Mouse (Mus musculus): ENCODE data around the gene Il9. TPM values are rescaled to one million over a fixed set of nuclear protein-coding genes. Genes with fewer than 3 reads are reported as not detected.

Gene Il9
- polyA plus RNA-seq, 1 experiment, result not detected

DNA sequence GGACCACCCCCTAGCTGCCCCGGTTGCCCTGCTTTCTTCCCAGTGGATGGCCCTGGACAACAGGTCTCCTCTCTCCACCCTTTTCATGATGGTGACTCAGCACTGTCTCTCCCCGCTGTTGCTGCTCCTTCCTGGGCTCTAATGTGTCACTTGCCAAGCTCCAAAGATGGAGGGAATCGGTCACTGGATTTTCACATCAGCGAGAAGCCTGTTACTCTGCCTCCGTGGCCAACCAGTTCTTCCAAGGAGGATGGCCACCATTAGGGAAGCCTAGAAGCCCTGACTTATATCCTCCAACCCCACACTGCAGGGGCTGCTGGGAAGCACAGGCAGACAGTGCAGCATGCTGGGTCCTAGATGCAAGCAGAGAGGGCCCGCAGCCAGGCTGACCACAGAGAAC is 10.8 kb downstream of the Il9 start:
- no peak overlapping the region for H3K9ac ChIP-seq (ENCODE audit: low read depth, poor library complexity, severe bottlenecking)
- no peaks in the 10 kb centered on the region for H3K4me1 ChIP-seq (ENCODE audit: control insufficient read depth, insufficient read depth, low read length)
- TF ChIP-seq POLR2A (IDR thresholded peaks at IDR 0.05; ENCODE audit: insufficient read depth, low read length) (no peak), EP300 (IDR thresholded peaks at IDR 0.05; ENCODE audit: insufficient read depth, low read depth, low read length) (no peak), CTCF (IDR thresholded peaks at IDR 0.05; ENCODE audit: low read depth, low read length) (no peak)
- no peaks in the 10 kb centered on the region for H3K9me3 ChIP-seq (replicated peaks; ENCODE audit: control insufficient read depth, insufficient read depth, low read length, poor library complexity, severe bottlenecking)
- H3K4me3 ChIP-seq (ENCODE audit: low read depth, low read length), result no peak overlapping the region
- H3K27ac ChIP-seq (ENCODE audit: insufficient read depth, low read length), result no peak overlapping the region
- H3K27me3 ChIP-seq (ENCODE audit: control insufficient read depth, insufficient read depth, low read length, poor library complexity, severe bottlenecking), result no peaks in the 10 kb centered on the region
- H3K36me3 ChIP-seq (ENCODE audit: control insufficient read depth, insufficient read depth, low read length, poor library complexity, severe bottlenecking), result no peaks in the 10 kb centered on the region

DNA sequence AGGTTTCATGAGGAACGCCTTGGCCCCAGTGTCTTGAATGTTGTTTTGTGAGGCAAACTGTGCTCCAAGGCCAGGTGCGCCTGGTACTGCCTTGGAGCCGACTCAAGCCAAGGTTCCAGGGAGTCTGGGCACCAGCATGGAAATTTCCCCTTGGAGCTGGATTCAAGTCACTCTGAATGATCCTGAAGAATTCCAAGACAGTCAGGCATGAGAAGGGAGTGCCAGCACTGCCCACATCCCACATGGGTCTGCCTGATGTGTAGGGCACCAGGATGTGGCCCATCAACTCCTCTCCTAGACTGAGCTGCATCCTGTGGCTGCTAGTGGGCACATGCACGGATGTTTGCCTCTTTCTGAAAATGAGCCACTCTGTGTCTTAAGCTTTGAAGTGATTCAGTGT is 13.5 kb downstream of the Il9 start:
- Histone ChIP-seq H3K36me3 (ENCODE audit: control insufficient read depth, insufficient read depth, low read length, poor library complexity, severe bottlenecking) (no peaks in the 10 kb centered on the region), H3K4me1 (ENCODE audit: control insufficient read depth, insufficient read depth, low read length) (no peaks in the 10 kb centered on the region), H3K9ac (ENCODE audit: low read depth, poor library complexity, severe bottlenecking) (no peak overlapping the region), H3K4me3 (ENCODE audit: low read depth, low read length) (no peak overlapping the region), H3K9me3 (replicated peaks; ENCODE audit: control insufficient read depth, insufficient read depth, low read length, poor library complexity, severe bottlenecking) (no peaks in the 10 kb centered on the region), H3K27ac (ENCODE audit: insufficient read depth, low read length) (no peak overlapping the region), H3K27me3 (ENCODE audit: control insufficient read depth, insufficient read depth, low read length, poor library complexity, severe bottlenecking) (no peaks in the 10 kb centered on the region)
- TF ChIP-seq CTCF (IDR thresholded peaks at IDR 0.05; ENCODE audit: low read depth, low read length), result no peak
- TF ChIP-seq EP300 (IDR thresholded peaks at IDR 0.05; ENCODE audit: insufficient read depth, low read depth, low read length), result no peak
- no peak for TF ChIP-seq POLR2A (IDR thresholded peaks at IDR 0.05; ENCODE audit: insufficient read depth, low read length)

DNA sequence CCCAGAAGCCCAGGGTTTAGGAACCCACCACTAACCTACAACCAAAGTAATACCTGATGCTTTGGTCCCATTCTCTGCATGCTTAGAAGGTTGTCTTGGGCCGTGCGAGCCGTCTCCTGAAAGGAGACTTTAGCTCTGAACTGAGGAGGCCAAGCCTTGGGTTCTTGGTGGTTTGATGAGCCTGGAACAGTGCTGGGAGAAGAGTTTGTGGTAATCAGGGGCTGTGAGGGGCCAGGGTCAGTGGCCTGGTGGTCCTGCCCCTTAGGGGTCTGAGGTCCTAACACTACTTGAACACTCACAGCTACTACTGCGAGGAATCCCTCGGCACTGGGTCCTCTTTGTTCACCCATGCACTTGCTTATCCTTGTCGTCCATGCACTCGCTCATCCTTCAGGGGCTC is 14.3 kb downstream of the Il9 start:
- TF ChIP-seq EP300 (IDR thresholded peaks at IDR 0.05; ENCODE audit: insufficient read depth, low read depth, low read length) (no peak), CTCF (IDR thresholded peaks at IDR 0.05; ENCODE audit: low read depth, low read length) (no peak), POLR2A (IDR thresholded peaks at IDR 0.05; ENCODE audit: insufficient read depth, low read length) (no peak)
- H3K36me3 ChIP-seq (ENCODE audit: control insufficient read depth, insufficient read depth, low read length, poor library complexity, severe bottlenecking), result no peaks in the 10 kb centered on the region
- no peaks in the 10 kb centered on the region for H3K4me1 ChIP-seq (ENCODE audit: control insufficient read depth, insufficient read depth, low read length)
- no peaks in the 10 kb centered on the region for H3K27me3 ChIP-seq (ENCODE audit: control insufficient read depth, insufficient read depth, low read length, poor library complexity, severe bottlenecking)
- no peaks in the 10 kb centered on the region for H3K9me3 ChIP-seq (replicated peaks; ENCODE audit: control insufficient read depth, insufficient read depth, low read length, poor library complexity, severe bottlenecking)
- H3K4me3 ChIP-seq (ENCODE audit: low read depth, low read length), result no peak overlapping the region
- no peak overlapping the region for H3K9ac ChIP-seq (ENCODE audit: low read depth, poor library complexity, severe bottlenecking)
- H3K27ac ChIP-seq (ENCODE audit: insufficient read depth, low read length), result no peak overlapping the region

DNA sequence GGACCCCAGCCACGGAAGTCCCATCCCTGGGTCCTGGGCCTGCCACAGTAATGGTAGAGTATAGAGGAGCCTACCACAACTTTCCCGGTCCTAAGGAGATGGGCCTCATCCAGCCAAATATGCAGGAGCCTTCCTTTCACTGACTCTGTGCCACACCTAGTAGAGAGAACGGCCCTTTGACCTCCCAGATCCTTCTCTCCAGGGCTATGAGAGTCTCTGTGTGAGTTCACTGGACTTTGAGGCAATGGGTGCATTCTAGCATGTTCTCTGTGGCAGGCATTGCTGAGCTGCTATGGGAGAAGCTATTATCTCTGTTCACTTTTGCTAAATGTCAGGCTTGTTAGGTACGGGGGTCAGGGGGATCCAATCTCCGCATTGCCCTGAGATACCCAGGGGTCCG is 18.3 kb downstream of the Il9 start:
- Histone ChIP-seq H3K27me3 (ENCODE audit: control insufficient read depth, insufficient read depth, low read length, poor library complexity, severe bottlenecking) (no peaks in the 10 kb centered on the region), H3K9me3 (replicated peaks; ENCODE audit: control insufficient read depth, insufficient read depth, low read length, poor library complexity, severe bottlenecking) (no peaks in the 10 kb centered on the region), H3K4me3 (ENCODE audit: low read depth, low read length) (no peak overlapping the region), H3K27ac (ENCODE audit: insufficient read depth, low read length) (no peak overlapping the region), H3K36me3 (ENCODE audit: control insufficient read depth, insufficient read depth, low read length, poor library complexity, severe bottlenecking) (no peaks in the 10 kb centered on the region), H3K4me1 (ENCODE audit: control insufficient read depth, insufficient read depth, low read length) (no peaks in the 10 kb centered on the region), H3K9ac (ENCODE audit: low read depth, poor library complexity, severe bottlenecking) (no peak overlapping the region)
- no peak for TF ChIP-seq EP300 (IDR thresholded peaks at IDR 0.05; ENCODE audit: insufficient read depth, low read depth, low read length)
- no peak for TF ChIP-seq CTCF (IDR thresholded peaks at IDR 0.05; ENCODE audit: low read depth, low read length)
- no peak for TF ChIP-seq POLR2A (IDR thresholded peaks at IDR 0.05; ENCODE audit: insufficient read depth, low read length)

DNA sequence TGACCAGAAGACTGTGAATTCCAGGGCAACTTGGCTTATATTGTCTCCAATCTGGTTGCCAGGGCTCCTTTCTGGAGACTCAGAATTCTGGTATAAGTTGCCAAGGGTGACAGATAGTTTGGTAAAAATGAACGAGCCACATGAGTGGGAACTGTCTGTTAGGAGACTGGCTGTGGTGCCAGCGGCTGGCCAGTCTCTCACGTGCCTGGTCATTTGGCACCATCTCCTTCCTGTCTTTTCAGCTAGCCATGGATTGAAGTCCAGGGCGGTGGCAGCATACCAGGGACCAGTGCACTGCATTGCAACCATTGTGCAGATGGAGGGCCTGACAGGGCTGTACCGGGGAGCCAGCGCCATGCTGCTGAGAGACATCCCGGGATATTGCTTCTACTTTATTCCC is 18.8 kb downstream of the Il9 start:
- Histone ChIP-seq H3K9ac (ENCODE audit: low read depth, poor library complexity, severe bottlenecking) (no peak overlapping the region), H3K9me3 (replicated peaks; ENCODE audit: control insufficient read depth, insufficient read depth, low read length, poor library complexity, severe bottlenecking) (no peaks in the 10 kb centered on the region), H3K36me3 (ENCODE audit: control insufficient read depth, insufficient read depth, low read length, poor library complexity, severe bottlenecking) (no peaks in the 10 kb centered on the region), H3K27me3 (ENCODE audit: control insufficient read depth, insufficient read depth, low read length, poor library complexity, severe bottlenecking) (no peaks in the 10 kb centered on the region), H3K4me3 (ENCODE audit: low read depth, low read length) (no peak overlapping the region), H3K27ac (ENCODE audit: insufficient read depth, low read length) (no peak overlapping the region), H3K4me1 (ENCODE audit: control insufficient read depth, insufficient read depth, low read length) (no peaks in the 10 kb centered on the region)
- no peak for TF ChIP-seq CTCF (IDR thresholded peaks at IDR 0.05; ENCODE audit: low read depth, low read length)
- no peak for TF ChIP-seq POLR2A (IDR thresholded peaks at IDR 0.05; ENCODE audit: insufficient read depth, low read length)
- no peak for TF ChIP-seq EP300 (IDR thresholded peaks at IDR 0.05; ENCODE audit: insufficient read depth, low read depth, low read length)

DNA sequence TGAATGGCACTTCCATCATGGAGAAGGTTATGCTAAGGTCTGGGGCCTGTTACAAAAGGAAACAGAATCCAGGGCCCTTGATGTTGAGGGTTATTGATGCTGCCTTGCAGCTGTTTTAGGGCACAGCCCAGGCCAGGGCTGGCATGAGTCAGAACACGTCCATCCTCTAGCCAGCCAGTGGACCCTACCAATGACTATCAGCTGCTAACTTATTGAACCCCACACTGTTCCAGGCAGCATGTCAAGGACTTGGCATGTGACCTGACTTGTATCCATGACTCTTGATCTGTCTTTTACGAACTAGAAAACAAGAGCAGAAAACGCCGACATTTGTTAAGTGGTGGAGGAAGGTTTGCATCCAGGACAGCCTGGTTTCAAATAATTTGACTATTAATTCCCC is 19.3 kb downstream of the Il9 start:
- Histone ChIP-seq H3K27me3 (ENCODE audit: control insufficient read depth, insufficient read depth, low read length, poor library complexity, severe bottlenecking) (no peaks in the 10 kb centered on the region), H3K27ac (ENCODE audit: insufficient read depth, low read length) (no peak overlapping the region), H3K9me3 (replicated peaks; ENCODE audit: control insufficient read depth, insufficient read depth, low read length, poor library complexity, severe bottlenecking) (no peaks in the 10 kb centered on the region), H3K4me1 (ENCODE audit: control insufficient read depth, insufficient read depth, low read length) (no peaks in the 10 kb centered on the region), H3K36me3 (ENCODE audit: control insufficient read depth, insufficient read depth, low read length, poor library complexity, severe bottlenecking) (no peaks in the 10 kb centered on the region), H3K9ac (ENCODE audit: low read depth, poor library complexity, severe bottlenecking) (no peak overlapping the region), H3K4me3 (ENCODE audit: low read depth, low read length) (no peak overlapping the region)
- no peak for TF ChIP-seq CTCF (IDR thresholded peaks at IDR 0.05; ENCODE audit: low read depth, low read length)
- TF ChIP-seq EP300 (IDR thresholded peaks at IDR 0.05; ENCODE audit: insufficient read depth, low read depth, low read length), result no peak
- TF ChIP-seq POLR2A (IDR thresholded peaks at IDR 0.05; ENCODE audit: insufficient read depth, low read length), result no peak
